Mouse (Mus musculus): ENCODE data around the gene Ispd. TPM values are rescaled to one million over a fixed set of nuclear protein-coding genes. Genes with fewer than 3 reads are reported as not detected.

Ispd gene
- polyA plus RNA-seq, 1 experiment from 2014 or later = 7.2 TPM

Other genes with a start within 250 kb of the Ispd start
- 21.1 and 22.0 TPM in 2 replicates for gene Ankmy2, start 224.3 kb upstream of the Ispd start, polyA plus RNA-seq (2016; fragmentation: Nextera tagmentation; extraction: Ambion mirVana)
- gene Bzw2, start 223.4 kb upstream of the Ispd start, polyA plus RNA-seq (2016; fragmentation: Nextera tagmentation; extraction: Ambion mirVana) = 244 and 258 TPM in 2 replicates
- not detected in 2 replicates for gene Lrrc72, start 128.1 kb upstream of the Ispd start, polyA plus RNA-seq (2016; fragmentation: Nextera tagmentation; extraction: Ambion mirVana)
- 11.6 and 14.3 TPM in 2 replicates for gene Sostdc1, start 67.3 kb upstream of the Ispd start, polyA plus RNA-seq (2016; fragmentation: Nextera tagmentation; extraction: Ambion mirVana)
- 0.58 and 0.71 TPM in 2 replicates for gene D630036H23Rik, start 731 bp downstream of the Ispd start, polyA plus RNA-seq (2016; fragmentation: Nextera tagmentation; extraction: Ambion mirVana)

Measured in midbrain, embryonic 10.5 days (tissue).